Mouse (Mus musculus) kidney, adult 10 weeks (tissue): ENCODE results near the gene Nfkbil1. TPM values are rescaled to one million over a fixed set of nuclear protein-coding genes. Genes with fewer than 3 reads are reported as not detected.

Source experiments
- polyA plus RNA-seq: library from polyadenylated mRNA; stranded (reverse); fragments of 350-450 nt; fragmentation: Illumina TruSeq; extraction: RNeasy Lipid Tissue Mini Kit (QIAGEN cat#74804); gene quantifications from one replicate; pipeline ENCODE4 v1.2.3, GENCODE M21; 2014; ENCODE audit warnings: low read depth, low replicate concordance

Nfkbil1 gene
- not detected for polyA plus RNA-seq

DNA sequence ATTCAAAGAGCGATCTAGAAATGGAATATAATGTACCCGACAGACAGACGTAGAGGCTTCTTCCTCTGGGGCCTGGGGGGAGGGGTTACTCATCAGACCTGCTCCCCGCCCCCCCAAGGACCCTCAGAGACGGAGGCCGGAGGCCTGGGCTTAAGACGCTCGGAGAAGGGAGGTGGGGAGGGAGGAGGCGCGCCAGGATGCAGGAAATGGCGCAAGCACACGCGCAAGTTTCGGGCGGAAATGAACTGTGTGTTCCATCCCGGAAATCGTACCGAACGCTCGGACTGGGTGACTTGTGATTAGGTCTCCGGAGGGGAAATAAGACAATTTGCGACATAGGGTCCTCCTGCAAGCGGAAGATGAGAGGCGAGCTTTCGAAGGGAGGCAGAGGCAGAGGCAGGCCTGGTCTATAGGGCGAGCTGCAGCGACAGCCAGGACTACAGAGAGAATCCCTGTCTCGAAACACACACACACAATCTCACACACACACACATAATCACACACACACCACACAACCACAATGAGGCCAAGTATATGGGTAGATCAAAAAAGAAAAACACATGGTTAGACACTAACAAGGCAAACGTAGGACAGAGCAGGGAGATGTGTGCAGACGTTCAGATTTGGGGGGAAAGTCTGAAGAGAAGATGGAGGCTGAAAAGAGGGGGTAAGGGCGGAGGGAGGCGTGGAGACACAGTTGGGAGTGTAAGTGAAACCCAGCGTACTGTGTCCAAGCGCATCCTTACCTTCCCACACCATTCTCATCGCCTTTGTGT is at the start of gene Nfkbil1:
Gene Nfkbil1, minus strand, starts transcription at position 179 of the 776 bp plus-strand sequence.

DNA sequence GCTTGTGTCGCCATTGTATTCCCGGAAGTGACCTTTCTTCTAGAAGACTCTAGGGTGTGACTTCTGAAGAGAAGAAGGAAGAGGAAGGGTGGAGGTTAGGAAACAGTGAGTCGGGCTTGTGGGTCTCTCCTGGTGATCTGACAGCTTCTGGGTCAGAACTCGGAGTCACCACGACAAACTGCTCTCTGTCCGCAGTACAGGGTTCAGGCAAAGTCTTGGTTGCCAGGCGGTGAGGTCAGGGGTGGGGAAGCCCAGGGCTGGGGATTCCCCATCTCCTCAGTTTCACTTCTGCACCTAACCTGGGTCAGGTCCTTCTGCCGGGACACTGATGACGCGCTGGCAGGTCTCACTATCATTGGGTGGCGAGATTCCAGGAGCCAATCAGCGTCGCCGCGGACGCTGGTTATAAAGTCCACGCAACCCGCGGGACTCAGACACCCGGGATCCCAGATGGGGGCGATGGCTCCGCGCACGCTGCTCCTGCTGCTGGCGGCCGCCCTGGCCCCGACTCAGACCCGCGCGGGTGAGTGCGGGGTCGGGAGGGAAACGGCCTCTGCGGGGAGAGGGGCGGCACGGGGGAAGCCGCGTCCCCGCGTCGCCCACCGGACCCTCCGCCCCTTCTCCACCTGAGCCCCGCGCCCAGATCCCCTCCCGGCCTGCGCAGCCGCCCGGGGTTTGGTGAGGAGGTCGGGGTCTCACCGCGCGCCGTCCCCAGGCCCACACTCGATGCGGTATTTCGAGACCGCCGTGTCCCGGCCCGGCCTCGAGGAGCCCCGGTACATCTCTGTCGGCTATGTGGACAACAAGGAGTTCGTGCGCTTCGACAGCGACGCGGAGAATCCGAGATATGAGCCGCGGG is 27.3 kb upstream of the Nfkbil1 start, which contains the start of gene H2-D1:
Gene H2-D1, plus strand, starts transcription at position 67 of the 859 bp plus-strand sequence.

DNA sequence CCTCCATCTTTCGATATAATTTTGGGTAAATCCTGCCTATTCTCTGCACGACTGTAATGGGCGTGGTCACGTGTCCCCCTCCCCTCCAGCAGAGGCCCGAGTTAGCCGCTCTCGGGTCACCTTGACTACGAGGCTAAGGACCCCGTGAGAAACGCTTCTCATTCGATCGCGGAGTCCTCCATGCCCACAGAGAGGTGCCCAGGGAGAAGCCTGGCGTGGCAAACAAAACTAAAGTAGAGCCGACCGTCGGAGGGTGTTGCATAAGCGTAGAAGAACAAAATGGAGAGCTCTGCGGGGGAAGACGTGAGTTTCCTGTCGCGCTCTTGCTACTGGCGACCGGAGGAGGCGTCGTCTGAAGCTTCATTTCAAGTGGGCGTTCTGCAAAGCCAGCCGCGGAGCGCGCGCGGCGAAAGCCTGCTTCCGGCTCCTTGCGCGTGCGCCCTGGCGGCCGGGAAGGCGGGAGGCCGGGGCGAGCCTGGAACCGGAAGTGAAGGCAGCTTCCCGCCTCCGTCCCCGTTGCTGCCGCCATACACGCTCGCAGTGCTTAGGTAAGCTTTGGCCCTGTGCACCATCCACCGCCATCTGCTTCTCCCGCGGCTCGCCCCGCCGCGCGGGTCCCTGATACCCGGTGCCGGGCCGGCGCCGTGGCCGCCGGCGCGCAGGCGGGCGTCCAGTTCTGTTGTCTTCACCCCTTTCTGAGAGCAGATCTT is 5.9 kb upstream of the Nfkbil1 start, which contains the start of gene Ddx39b:
Gene Ddx39b, plus strand, starts transcription at position 442 of the 710 bp plus-strand sequence.

DNA sequence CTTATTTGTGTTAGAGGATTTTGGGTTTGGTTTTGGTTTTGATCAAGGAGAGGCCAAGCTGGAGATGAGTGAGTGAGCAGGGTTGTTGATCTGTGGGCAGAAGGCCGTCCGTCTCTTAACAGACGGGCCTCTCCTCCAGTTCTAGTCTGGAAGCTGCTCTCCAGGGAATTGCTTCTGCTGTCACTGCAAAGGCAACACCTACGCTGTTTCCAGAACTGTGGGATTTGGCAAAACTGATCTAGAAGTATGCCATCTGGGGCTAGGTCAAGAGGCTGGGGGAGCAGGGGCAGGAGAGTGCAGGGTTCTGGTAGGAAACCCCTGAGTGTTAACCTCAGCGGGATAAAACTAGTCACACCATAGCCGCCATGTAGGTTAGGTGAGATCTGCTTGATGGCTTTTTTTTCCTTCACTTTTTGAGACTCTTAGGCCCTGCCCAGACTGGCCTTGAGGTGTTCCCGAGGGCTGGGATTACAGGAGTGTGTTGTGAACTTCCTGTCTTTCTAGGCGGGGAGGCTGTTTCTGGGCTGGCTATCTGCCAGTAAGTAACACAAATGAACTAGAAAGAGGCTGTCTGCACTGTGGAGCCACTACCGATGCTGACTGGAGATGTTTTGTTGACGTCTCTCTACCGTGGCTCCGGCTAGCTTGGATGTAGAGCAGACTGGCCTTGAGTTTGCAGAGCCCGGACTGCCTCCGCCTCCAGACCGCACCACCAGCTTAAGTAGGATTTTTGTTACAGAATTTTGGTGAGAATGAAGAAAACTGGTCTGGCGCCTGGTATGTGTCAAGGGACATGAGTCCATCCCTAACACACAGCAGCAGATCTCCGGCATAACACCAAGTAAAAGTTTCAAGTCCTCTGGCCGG is 2.2 kb downstream of the Nfkbil1 start, which contains the start of gene Atp6v1g2:
Gene Atp6v1g2, plus strand, starts transcription at position 547 of the 867 bp plus-strand sequence.

DNA sequence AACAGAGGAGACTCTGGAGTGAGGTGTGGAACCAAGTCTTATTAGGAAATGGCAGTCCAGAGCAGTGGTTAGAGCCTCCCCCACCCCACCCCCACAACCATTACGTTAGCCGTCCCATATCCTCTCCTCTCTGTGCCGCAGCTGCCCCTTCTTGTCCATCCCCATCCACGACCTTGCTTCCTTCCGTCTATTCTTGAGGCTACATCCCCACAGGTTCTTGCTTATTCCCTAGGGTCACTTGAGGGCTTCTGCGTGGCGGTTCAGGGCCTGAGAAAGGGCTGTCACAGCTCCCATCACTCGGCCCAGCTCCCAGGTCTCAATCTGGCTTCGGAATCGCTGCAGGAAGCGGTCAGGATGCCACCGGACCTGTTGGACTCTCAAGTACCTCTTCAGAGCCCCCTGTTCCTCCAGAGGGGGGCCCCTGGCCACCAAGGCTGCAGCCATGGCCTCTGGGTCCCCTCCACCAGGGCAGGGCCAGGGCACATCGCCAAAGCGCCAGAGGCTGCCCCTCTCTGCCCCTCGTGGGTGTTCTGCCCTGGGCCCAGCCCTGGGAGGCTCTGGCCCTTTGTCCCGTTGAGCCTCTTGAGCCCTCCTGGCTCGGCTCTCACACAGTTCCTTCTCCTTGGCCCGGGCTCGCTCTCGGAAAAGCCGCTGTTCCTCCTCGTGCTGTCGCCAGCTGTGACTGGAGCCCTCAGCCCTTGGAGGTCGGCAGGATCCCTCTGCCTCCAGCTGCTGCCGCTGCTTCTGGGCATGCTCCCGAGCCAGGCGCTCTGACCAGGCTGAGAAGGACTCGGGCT is 15.2 kb downstream of the Nfkbil1 start, which contains the start of gene Gm16181:
Gene Gm16181, plus strand, starts transcription at position 679 of the 797 bp plus-strand sequence.

DNA sequence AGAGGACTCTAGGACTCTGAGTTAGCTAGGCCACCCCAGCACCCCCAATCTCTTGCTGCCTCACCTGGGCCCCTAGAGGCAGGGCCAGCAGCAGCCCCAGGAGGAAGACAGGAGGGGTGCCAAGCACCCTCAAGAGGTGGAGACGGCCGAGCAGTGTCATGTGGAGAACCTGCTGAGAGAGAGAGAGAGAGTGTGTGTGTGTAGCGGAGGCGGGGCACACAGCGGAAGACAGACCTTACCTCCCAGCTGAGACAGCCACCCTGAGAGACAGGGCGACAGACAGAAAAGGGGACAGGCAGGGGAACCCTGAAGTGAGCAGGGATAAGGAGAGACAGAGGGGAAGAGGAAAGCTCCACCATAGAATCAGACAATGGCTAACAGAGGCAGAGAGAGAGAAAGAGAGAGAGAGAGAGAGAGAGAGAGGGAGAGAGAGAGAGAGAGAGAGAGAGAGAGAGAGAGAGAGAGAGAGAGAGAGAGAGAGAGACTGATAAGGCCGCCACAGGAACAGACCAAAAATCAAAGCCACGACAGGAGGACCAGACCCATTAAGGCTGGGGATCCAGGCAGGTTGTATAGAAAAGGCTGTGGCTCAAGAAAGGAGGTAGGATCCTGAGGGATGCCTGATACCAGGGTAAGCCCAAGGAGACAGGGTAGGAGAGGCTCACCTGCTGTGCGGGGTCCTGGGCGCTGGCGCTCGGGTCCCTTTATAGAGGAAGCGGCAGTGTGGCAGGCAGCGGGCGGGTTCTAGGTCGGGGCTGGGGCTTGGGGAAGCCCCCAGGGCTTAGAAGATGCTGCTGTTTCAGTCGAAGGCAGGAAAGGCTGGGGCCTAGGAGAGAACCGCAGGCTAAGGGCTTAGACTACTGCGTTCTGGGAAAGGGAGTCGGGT is 30.9 kb downstream of the Nfkbil1 start, which contains the start of gene Lta:
Gene Lta, minus strand, starts transcription at position 858 of the 886 bp plus-strand sequence.

DNA sequence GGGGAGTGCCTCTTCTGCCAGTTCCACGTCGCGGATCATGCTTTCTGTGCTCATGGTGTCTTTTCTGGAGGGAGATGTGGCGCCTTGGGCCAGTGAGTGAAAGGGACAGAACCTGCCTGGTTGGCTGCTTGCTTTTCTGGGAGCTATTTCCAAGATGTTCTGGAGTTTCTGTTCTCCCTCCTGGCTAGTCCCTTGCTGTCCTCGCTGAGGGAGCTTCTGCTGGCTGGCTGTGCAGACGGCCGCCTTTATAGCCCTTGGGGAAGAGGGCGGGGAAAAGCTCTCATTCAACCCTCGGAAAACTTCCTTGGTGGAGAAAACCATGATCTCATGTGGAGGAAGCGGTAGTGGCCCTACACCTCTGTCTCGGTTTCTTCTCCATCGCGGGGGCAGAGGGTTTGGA is 33.8 kb downstream of the Nfkbil1 start, which contains the start of gene Tnf:
Gene Tnf, minus strand, starts transcription at position 221 of the 400 bp plus-strand sequence.

DNA sequence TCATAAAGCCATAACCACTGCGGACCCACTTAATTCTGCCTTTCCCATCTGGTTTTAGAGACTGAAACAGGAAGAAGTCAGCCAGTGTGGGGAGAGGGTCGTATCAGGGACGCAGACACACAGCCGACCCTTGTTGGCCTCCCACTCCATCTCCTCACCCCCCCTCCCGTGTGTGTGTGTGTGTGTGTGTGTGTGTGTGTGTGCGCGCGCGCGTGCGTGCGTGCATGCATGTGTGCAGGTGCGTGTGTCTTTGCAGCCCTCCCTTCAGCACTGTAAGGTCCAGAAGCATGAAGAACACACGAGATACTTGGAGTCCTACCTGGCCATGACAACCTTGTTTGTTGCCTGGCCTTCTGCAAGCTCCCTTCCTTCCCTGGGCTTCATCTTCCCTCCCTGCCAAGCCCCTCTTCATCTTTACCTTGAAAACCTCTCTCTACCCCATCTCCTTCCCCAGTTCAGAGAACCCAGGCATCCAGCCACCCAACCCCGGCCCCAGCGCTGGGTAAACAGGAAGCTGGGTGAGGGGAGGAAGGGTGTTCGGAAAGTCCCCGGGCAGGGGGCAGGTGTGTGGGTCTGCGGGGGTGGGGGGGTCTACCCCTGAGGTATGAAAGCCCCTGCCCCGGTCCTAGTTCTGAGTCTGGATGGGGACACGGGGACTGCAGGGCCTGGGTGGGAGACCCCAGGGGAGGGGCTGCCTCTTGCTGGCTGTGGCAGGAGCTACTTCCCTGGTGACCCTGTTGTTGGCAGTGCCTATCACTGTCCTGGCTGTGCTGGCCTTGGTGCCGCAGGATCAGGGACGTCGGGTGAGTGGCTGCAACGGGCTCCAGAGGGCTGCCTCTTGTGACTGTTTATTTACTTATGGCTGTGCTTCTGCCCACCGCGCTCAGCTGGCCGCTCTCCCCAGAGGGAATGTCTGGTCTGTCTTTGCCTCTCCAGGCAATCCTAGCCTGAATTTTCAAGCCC is 41.4 kb downstream of the Nfkbil1 start, which contains the start of gene Ltb:
Gene Ltb, plus strand, starts transcription at position 559 of the 963 bp plus-strand sequence.

DNA sequence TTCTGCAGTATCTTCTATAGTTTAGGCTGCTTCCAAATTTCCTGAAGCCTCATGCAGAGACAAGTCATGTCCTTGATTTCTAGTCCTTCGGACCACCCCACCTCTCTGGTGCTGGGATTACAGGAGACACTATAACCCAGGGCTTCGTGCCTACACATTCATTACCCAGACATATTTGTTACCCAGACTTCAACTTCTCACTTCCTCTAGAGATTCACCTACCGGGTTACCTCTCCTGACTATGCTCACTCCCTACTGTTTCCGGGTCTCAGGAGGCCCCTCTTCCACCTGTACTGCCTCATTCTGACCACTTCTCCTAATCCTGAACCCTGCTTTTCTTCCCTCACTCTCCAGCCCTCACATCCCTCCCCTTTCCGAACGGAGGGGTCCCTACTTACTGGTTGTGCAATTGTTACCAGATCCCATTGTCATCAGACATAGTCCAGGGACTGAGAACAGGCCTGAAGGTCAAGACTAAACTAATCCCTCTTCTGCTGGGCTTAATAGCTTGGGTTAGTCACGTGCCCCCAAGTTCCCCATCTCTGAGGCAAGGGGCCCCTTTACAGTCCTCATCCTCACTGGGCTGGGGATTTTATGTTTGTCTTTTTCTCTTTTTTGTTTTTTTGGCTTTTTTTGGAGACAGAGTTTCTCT is 47.5 kb downstream of the Nfkbil1 start, which contains the start of gene Lst1:
Gene Lst1, minus strand, starts transcription at position 481 of the 652 bp plus-strand sequence.

DNA sequence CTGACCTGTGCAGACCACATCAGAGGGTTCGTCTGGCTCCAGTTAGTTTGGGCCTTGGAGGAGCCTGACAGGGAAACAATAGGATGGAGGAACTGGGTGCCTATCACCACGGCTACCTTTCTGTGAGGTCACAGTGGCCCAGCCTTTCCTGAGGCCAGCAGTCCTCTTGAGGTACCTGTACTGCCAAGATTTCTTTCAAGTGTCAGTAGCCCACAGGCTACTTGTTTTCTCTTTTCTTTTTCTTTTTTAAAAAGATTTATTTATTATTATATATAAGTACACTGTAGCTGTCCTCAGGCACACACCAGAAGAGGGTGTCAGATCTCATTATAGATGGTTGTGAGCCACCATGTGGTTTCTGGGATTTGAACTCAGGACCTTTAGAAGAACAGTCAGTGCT is 59.6 kb downstream of the Nfkbil1 start, which contains the start of gene Aif1:
Gene Aif1, minus strand, starts transcription at position 101 of the 400 bp plus-strand sequence.

Other genes with a start within 250 kb of the Nfkbil1 start
- 5.7 TPM for gene Vars, start 234.8 kb downstream of the Nfkbil1 start, polyA plus RNA-seq
- gene Vwa7, start 219.2 kb downstream of the Nfkbil1 start, polyA plus RNA-seq: not detected
- gene Sapcd1, start 207.8 kb downstream of the Nfkbil1 start, polyA plus RNA-seq: not detected
- gene Msh5, start 189.0 kb downstream of the Nfkbil1 start, polyA plus RNA-seq: 1.1 TPM
- 25.4 TPM for gene Clic1, start 185.8 kb downstream of the Nfkbil1 start, polyA plus RNA-seq
- 0.97 TPM for gene Ddah2, start 176.8 kb downstream of the Nfkbil1 start, polyA plus RNA-seq
- not detected for gene Ly6g6c, start 170.4 kb downstream of the Nfkbil1 start, polyA plus RNA-seq
- gene Mpig6b, start 169.6 kb downstream of the Nfkbil1 start, polyA plus RNA-seq: 1.1 TPM
- not detected for gene Ly6g6e, start 158.9 kb downstream of the Nfkbil1 start, polyA plus RNA-seq
- not detected for gene Ly6g6d, start 157.7 kb downstream of the Nfkbil1 start, polyA plus RNA-seq
- not detected for gene Ly6g6f, start 150.2 kb downstream of the Nfkbil1 start, polyA plus RNA-seq
- gene Abhd16a, start 146.5 kb downstream of the Nfkbil1 start, polyA plus RNA-seq: 7.6 TPM
- gene Ly6g5c, start 127.5 kb downstream of the Nfkbil1 start, polyA plus RNA-seq: not detected
- not detected for gene Ly6g5b, start 120.4 kb downstream of the Nfkbil1 start, polyA plus RNA-seq
- gene Gpank1, start 114.3 kb downstream of the Nfkbil1 start, polyA plus RNA-seq: 0.85 TPM
- 187 TPM for gene Csnk2b, start 113.7 kb downstream of the Nfkbil1 start, polyA plus RNA-seq
- 0.53 TPM for gene D17H6S53E, start 109.4 kb downstream of the Nfkbil1 start, polyA plus RNA-seq
- 4.8 TPM for gene Apom, start 103.7 kb downstream of the Nfkbil1 start, polyA plus RNA-seq
- 3.9 TPM for gene Bag6, start 100.6 kb downstream of the Nfkbil1 start, polyA plus RNA-seq
- gene Prrc2a, start 70.9 kb downstream of the Nfkbil1 start, polyA plus RNA-seq: 2.1 TPM
- gene Aif1, start 59.7 kb downstream of the Nfkbil1 start, polyA plus RNA-seq: 2.3 TPM
- not detected for gene Lst1, start 47.4 kb downstream of the Nfkbil1 start, polyA plus RNA-seq
- not detected for gene Ltb, start 41.4 kb downstream of the Nfkbil1 start, polyA plus RNA-seq
- gene Tnf, start 33.8 kb downstream of the Nfkbil1 start, polyA plus RNA-seq: not detected
- not detected for gene Lta, start 30.4 kb downstream of the Nfkbil1 start, polyA plus RNA-seq
- not detected for gene Gm16181, start 15.0 kb downstream of the Nfkbil1 start, polyA plus RNA-seq
- 5.2 TPM for gene Atp6v1g2, start 2.1 kb downstream of the Nfkbil1 start, polyA plus RNA-seq
- 4.9 TPM for gene Ddx39b, start 6.0 kb upstream of the Nfkbil1 start, polyA plus RNA-seq
- gene H2-D1, start 26.9 kb upstream of the Nfkbil1 start, polyA plus RNA-seq: 26.4 TPM
- 0.28 TPM for gene H2-Q1, start 84.6 kb upstream of the Nfkbil1 start, polyA plus RNA-seq
- gene H2-Q2, start 106.5 kb upstream of the Nfkbil1 start, polyA plus RNA-seq: 4.2 TPM
- gene H2-Q4, start 143.8 kb upstream of the Nfkbil1 start, polyA plus RNA-seq: 13.7 TPM
- gene H2-Q6, start 189.1 kb upstream of the Nfkbil1 start, polyA plus RNA-seq: 21.9 TPM
- gene H2-Q7, start 203.4 kb upstream of the Nfkbil1 start, polyA plus RNA-seq: 4.7 TPM
- gene H2-Q10, start 234.3 kb upstream of the Nfkbil1 start, polyA plus RNA-seq: 0.44 TPM